Mouse (Mus musculus) olfactory bulb, adult 2 months (tissue): Measurements from ENCODE around the gene Dnmt3l. TPM values are rescaled to one million over a fixed set of nuclear protein-coding genes. Genes with fewer than 3 reads are reported as not detected.
A peak's percentile ranks its signal among the peaks of the same experiment; 100 is the strongest.
"Not testable (repeated sequence)": the region's sequence is repeated elsewhere in the genome, so short reads cannot be mapped to it uniquely, and the experiment has no call there.

Source experiments
- H3K27ac ChIP-seq: fragments of 200-500 bp; 2 replicates; pipeline ENCODE4 v1.5.1; 2012; ENCODE audit warnings: low read depth, low read length; ENCODE audit not compliant: insufficient read depth
- H3K4me1 ChIP-seq: fragments of 200-500 bp; 2 replicates; pipeline ENCODE4 v1.6.1; 2012; ENCODE audit warnings: low read length; ENCODE audit not compliant: control insufficient read depth, insufficient read depth
- H3K4me3 ChIP-seq: fragments of 200-500 bp; 2 replicates; pipeline ENCODE4 v1.5.1; 2012; ENCODE audit warnings: mild to moderate bottlenecking, low read depth, low read length, moderate library complexity; ENCODE audit not compliant: insufficient read depth
- CTCF ChIP-seq: fragments of 200-500 bp; IDR thresholded peaks from 2 replicates; pipeline ENCODE4 v1.5.1; 2012; ENCODE audit warnings: low read depth, mild to moderate bottlenecking, low read length, moderate library complexity; ENCODE audit not compliant: insufficient read depth
- POLR2A ChIP-seq: fragments of 200-500 bp; IDR thresholded peaks from 2 replicates; pipeline ENCODE4 v1.6.1; 2012; ENCODE audit warnings: mild to moderate bottlenecking, low read depth, low read length, moderate library complexity; ENCODE audit not compliant: insufficient read depth
- WGBS: fragments of 180-500 bp; shearing (Covaris S2); methylation state at CpG from one replicate; pipeline ENCODE4 v1.1.7; 2018; 5-methylcytosine and 5-hydroxymethylcytosine counted together
- polyA plus RNA-seq: library from polyadenylated mRNA; stranded (reverse); fragments of >200 nt; gene quantifications from 2 replicates; pipeline ENCODE4 v1.2.4, GENCODE M21; 2012; ENCODE audit warnings: low replicate concordance; ENCODE audit not compliant: missing spikeins, insufficient read depth, insufficient read length

Gene Dnmt3l
- polyA plus RNA-seq, 1 experiment: not detected

- peak; percentile 56; the same call in 1 of the 2 replicates for TF ChIP-seq CTCF
- peak; percentile 55 for TF ChIP-seq POLR2A
- Histone ChIP-seq H3K4me1 (peaks cover 40% of the 10 kb centered on the region), H3K27ac (peak overlapping the region; percentile 96), H3K4me3 (peak overlapping the region; percentile 86)
- WGBS: under 1% methylated on average over 59 of the region's 59 CpGs
These were observed 32.4 kb upstream of the Dnmt3l start for GRCm38 (mm10) chr10:78009184-78009944.

- WGBS: under 1% methylated on average over 9 of the region's 9 CpGs
- H3K4me1 ChIP-seq: peaks cover 36% of the 10 kb centered on the region
- peak within 1 kb of the TSS; percentile 96 for H3K27ac ChIP-seq
- TF ChIP-seq POLR2A (no peak), CTCF (no peak)
- peak within 1 kb of the TSS; percentile 86 for H3K4me3 ChIP-seq
These were observed 31.8 kb upstream of the Dnmt3l start, which contains the start of gene Pfkl for GRCm38 (mm10) chr10:78009945-78010293. Gene Pfkl, minus strand, starts transcription at chr10:78010083.

GRCm38 (mm10) chr10:78010335-78010734 lies 31.4 kb upstream of the Dnmt3l start:
- no peak overlapping the region for H3K4me3 ChIP-seq
- H3K4me1 ChIP-seq: peaks cover 32% of the 10 kb centered on the region
- no peak for TF ChIP-seq CTCF
- TF ChIP-seq POLR2A: no peak
- 20% methylated on average over 10 of the region's 10 CpGs for WGBS
- H3K27ac ChIP-seq: no peak overlapping the region

- 95% methylated on average over 5 of the region's 5 CpGs for WGBS
- H3K4me1 ChIP-seq: peaks cover 24% of the 10 kb centered on the region
- not testable (repeated sequence) for H3K4me3 ChIP-seq, H3K27ac ChIP-seq
These were observed 30.6 kb upstream of the Dnmt3l start for GRCm38 (mm10) chr10:78011116-78011515.

GRCm38 (mm10) chr10:78012661-78013495 lies 28.9 kb upstream of the Dnmt3l start:
- TF ChIP-seq POLR2A (no peak), CTCF (no peak)
- 93% methylated on average over 18 of the region's 18 CpGs for WGBS
- Histone ChIP-seq H3K4me1 (peaks cover 11% of the 10 kb centered on the region), H3K27ac (no peak overlapping the region), H3K4me3 (no peak overlapping the region)

- H3K4me3 ChIP-seq: no peak overlapping the region
- H3K27ac ChIP-seq: no peak overlapping the region
- WGBS: 89% methylated on average over 1 of the region's 1 CpGs
- H3K4me1 ChIP-seq: peaks cover 2% of the 10 kb centered on the region
- no peak for TF ChIP-seq POLR2A
- no peak for TF ChIP-seq CTCF
These were observed 26.3 kb upstream of the Dnmt3l start for GRCm38 (mm10) chr10:78015489-78015888.

- no peak overlapping the region for H3K4me3 ChIP-seq
- H3K4me1 ChIP-seq: peaks cover 2% of the 10 kb centered on the region
- H3K27ac ChIP-seq: no peak overlapping the region
- TF ChIP-seq POLR2A (no peak), CTCF (no peak)
- 52% methylated on average over 5 of the region's 5 CpGs for WGBS
These were observed 25.4 kb upstream of the Dnmt3l start for GRCm38 (mm10) chr10:78016366-78016765.

GRCm38 (mm10) chr10:78018797-78019203 lies 22.9 kb upstream of the Dnmt3l start:
- Histone ChIP-seq H3K4me1 (peaks cover 2% of the 10 kb centered on the region), H3K4me3 (peak overlapping the region; percentile 50), H3K27ac (no peak overlapping the region)
- TF ChIP-seq POLR2A (no peak), CTCF (peak; percentile 91)
- WGBS: 10% methylated on average over 19 of the region's 19 CpGs

- WGBS: 67% methylated on average over 4 of the region's 4 CpGs
- H3K4me3 ChIP-seq: no peak overlapping the region
- H3K4me1 ChIP-seq: peaks cover 2% of the 10 kb centered on the region
- TF ChIP-seq POLR2A (no peak), CTCF (no peak)
- no peak overlapping the region for H3K27ac ChIP-seq
These were observed 22.5 kb upstream of the Dnmt3l start for GRCm38 (mm10) chr10:78019291-78019690.

- WGBS: 96% methylated on average over 7 of the region's 11 CpGs
- not testable (repeated sequence) for H3K27ac ChIP-seq, H3K4me3 ChIP-seq
These were observed 21.8 kb upstream of the Dnmt3l start for GRCm38 (mm10) chr10:78019984-78020383.

GRCm38 (mm10) chr10:78025453-78025852 lies 16.3 kb upstream of the Dnmt3l start:
- not testable (repeated sequence) for H3K4me3 ChIP-seq, H3K27ac ChIP-seq, H3K4me1 ChIP-seq
- WGBS: 47% methylated on average over 6 of the region's 8 CpGs

More at GRCm38 (mm10) chr10:78019984-78020383, 21.8 kb upstream of the Dnmt3l start:
- not testable (repeated sequence) for H3K4me1 ChIP-seq
